Mouse (Mus musculus): Measurements from ENCODE around the gene Fgfbp3.
"Not testable (repeated sequence)": the region's sequence is repeated elsewhere in the genome, so short reads cannot be mapped to it uniquely, and the experiment has no call there.

Gene Fgfbp3

DNA sequence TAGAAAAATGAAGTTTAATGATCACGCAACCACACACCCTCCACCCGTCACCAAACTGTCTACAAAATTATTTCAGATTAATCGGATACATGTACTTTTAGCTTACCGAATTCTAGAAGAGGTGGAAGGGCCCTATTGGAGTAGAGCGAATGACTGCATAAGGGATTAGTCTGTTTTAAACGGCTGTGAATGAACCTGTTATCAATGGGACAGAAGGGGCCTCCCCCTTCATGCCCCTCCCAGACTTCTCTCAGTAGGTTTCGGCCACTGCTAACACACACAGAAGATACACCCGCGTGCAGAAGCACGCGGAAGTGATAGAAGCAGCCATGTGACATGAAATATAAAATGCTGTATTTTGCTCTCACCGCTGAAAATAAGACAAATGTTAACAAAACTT is at the start of gene Fgfbp3:
TSS of gene Fgfbp3 (minus strand) at position 150 of the 400 bp plus-strand sequence.
- DNase-seq: peak; percentile 15

GRCm38 (mm10) chr19:36962544-36963260 is 43.3 kb upstream of the Fgfbp3 start:
- not testable (repeated sequence) for DNase-seq

DNA sequence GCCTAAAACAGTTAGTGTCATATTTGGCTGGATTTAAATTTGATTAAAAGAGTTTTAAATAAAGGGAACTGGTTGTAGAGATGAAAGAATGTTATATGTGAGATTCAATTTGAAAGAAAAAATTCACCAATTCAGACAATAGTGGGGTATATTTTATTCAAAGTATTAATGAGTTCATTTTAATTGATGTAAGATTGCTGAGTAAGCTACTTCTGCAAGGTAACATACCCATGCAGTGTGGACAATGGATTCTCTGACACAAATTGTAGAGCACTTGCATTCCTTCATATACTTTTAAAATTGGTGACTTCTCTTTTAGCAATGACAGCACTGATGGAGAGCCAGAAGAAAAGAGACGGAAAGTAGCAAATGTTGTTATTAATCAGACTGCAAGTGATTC is 41.9 kb upstream of the Fgfbp3 start:
- DNase-seq: no peak

- DNase-seq: no peak
These were observed 38.9 kb upstream of the Fgfbp3 start for GRCm38 (mm10) chr19:36958331-36958730.

DNA sequence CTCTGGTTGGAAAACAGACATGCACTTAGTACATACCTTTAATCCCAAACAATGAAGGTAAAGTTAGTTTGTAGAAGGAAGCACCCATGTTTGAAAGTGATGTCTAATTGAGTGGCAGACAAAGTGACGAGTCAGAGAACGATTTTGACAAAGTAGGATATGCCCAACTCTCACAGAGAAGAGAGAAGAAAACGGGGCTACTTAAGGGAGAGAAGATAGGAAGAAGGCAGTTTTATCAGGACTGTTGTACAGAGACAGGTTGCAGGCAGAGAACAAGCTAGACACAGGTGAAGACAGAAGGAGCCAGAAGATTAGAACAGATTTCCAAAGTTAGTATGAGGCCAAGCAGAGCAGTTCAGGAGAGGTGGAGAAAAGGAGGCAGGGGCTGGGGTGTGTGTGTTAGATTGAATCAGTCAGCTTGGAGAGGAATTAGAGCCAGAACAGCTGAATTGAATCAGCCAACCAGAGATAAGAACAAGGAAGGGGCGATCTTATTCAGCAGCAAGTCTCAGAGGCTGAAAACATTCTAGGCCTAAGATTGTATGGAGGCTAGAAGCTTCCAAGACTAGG is 34.3 kb upstream of the Fgfbp3 start:
- no peak for DNase-seq

- no peak for DNase-seq
These were observed 20.6 kb upstream of the Fgfbp3 start for GRCm38 (mm10) chr19:36940064-36940463.

- DNase-seq: no peak
These were observed 18.6 kb upstream of the Fgfbp3 start for GRCm38 (mm10) chr19:36938008-36938407.

GRCm38 (mm10) chr19:36936285-36936684 is 16.9 kb upstream of the Fgfbp3 start:
- no peak for DNase-seq

- DNase-seq: no peak
These were observed 13.2 kb upstream of the Fgfbp3 start for GRCm38 (mm10) chr19:36932613-36933012.

DNA sequence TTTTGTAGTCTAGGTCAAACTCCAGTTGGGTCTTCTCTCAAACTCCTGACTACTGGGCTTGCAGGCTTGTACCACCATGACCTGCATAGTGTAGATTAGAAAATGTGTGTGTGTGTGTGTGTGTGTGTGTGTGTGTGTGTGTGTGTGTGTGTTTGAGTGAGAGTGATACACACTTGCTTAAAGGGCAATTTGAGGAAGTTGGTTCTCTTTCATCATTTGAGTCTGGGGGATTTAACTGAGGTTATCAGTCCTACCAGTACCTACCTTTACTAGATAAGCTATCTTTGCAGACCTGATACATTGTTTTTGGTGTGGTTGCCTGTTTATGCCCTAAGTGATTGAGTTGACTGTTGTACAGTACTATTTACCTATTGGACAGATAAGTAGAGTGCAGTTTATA is 12.7 kb upstream of the Fgfbp3 start:
- DNase-seq: no peak

DNA sequence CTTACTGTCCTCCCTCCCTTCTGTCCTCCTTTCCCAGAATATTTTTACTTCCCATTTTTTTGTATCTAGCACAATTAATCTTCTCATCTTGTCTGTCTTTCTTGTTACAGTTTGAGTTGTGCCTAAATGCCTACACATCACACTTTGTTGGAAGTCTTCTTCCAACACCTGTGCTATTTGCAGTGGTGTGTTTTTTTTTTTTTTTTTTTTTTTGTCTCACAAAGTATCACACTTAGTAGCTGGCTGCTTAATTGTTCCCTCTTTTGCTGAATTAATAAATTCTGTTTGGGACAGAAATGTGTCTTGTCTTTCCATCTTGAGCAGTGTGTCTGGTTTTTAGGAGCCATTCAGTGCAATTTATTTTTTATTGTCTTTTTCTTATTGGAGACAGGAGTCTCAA is 10.4 kb upstream of the Fgfbp3 start:
- DNase-seq: no peak

GRCm38 (mm10) chr19:36927800-36928361 is 8.5 kb upstream of the Fgfbp3 start:
- DNase-seq: no peak

DNA sequence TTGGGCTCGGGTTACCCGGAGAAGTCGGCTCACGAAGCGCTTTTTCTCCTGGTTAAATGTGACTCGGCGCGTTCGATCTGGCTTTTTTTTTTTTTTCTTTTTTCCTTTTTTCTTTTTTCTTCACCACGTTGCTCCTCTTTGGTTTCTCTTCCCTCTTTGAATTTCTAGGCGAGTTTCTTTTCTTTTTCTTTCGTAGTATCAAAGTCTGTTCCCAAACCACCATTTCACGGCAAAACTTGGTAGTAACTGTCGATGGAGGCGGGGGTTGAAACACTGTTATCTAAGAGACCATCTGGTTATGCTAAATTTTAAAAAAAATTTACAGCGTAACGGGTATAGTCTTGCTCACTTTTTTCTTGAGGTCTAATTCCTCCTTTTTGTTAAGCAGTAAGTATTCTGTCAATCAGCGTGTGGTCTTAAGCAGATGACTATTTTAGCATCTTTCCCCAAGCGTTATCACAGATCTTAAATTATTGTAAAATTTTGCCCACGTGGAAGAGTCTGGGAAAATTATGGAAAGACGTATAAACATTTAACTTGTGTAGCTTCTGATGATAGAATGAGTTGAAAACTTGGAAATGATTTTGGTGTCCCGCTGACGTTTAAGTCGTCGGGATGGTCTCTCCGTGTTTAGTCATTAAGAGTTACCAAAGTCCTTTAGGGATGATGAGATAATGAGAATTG is 7.3 kb upstream of the Fgfbp3 start:
- DNase-seq: no peak

GRCm38 (mm10) chr19:36925671-36926552 is 6.5 kb upstream of the Fgfbp3 start, which contains the start of gene Btaf1:
Gene Btaf1, plus strand, starts transcription at chr19:36926079.
- DNase-seq: peak; percentile 83

DNA sequence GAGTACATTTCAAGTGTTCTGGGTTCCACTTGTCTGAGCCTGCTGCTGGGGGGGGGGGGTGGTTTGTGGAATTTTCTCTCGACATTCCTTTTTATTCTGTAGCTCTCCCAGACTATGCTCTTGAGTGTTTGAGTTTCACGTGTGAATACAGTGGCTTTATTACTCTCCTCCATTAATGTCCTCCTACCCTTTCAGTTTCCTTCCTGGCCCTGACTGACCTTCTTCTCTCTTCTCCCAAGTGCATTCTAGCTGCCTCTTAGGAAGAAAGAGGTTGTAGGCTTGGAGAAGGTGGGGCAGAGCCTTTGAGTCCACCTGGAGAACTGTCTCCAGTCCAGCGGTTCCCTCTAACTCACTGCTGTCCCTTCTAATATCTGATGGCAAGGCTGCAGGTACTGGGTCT is 3.5 kb upstream of the Fgfbp3 start:
- no peak for DNase-seq

- no peak for DNase-seq
These were observed 2.6 kb upstream of the Fgfbp3 start for GRCm38 (mm10) chr19:36922015-36922414.

- peak; percentile 62 for DNase-seq
These were observed 744 bp downstream of the Fgfbp3 start for GRCm38 (mm10) chr19:36918441-36919301.

- DNase-seq: no peak
These were observed 2.5 kb downstream of the Fgfbp3 start for GRCm38 (mm10) chr19:36916876-36917389.

DNA sequence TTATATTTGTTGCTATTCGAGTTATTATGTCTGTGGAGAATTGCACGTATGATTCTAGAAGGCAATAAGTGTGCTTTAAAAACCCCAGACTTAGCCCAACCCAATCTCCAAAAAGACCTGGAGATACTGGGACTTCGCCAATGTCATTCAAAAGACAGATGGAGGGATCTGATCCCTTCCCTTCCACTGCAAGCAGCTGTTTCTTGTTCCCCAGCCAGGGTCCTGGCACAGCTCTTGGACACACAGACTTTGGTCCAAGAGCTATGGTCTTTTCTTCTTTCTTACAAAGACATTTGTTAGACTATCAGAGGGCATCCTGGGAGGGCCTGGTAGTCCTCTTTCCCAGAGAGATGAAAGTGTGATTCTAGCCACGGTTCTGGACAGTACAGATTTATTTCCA is 3.2 kb downstream of the Fgfbp3 start:
- DNase-seq: no peak

GRCm38 (mm10) chr19:36913064-36913463 is 6.4 kb downstream of the Fgfbp3 start:
- DNase-seq: no peak

DNA sequence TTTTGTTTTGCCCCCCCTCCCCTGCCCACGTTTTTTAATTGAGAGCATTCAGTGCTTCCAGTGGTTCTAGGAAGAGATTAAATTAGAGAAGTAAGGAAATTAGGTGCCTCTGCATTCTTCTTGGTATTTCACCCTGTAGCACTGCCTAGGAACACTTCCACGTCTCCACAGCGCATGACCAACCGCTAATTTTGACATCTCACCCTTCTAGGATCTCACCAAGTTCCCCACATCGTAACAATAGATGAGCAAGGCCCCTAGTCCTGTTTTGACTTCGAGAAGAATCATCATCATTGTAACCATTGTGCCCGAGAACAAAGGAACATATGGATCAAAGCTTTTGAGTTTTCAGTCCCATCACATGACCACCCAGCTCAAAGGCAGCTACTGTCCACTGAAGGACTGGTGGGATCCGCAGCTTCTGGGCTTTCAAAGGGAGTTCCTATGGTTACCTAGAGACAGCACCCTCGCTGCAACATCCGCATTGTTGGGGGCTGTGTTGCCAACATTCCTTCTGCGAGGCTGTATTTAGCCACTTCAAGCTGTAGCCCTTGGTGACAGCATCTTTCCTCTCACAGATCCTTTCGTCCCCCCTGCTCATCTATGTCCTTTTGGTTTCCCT is 8.9 kb downstream of the Fgfbp3 start:
- DNase-seq: no peak

Data from thymus, postnatal 25 days (tissue).